In genomic region chr7:12479525-12479924, GRCm38 (mm10) we compare ENCODE assay signal across 10 mouse cellular contexts. TPM values are rescaled to one million over a fixed set of nuclear protein-coding genes. Genes with fewer than 3 reads are reported as not detected.
DNase-seq lines count a peak whose midpoint lies in the region; ATAC-seq lines count a peak whose summit lies in the region.
"Had no signal": no experiment of that assay in that cellular context is flagged by ENCODE, and none has a peak within 500 bp of the region (broad histone marks: within the 10 kb centered on the region; RNA-seq: fewer than 3 reads in every experiment).

No protein-coding gene starts in this region.

- H3K36me3 ChIP-seq in heart, embryonic 14.5 days (ENCODE audit: control insufficient read depth, insufficient read depth, low read length), result peaks cover 45% of the 10 kb centered on the region
- H3K36me3 ChIP-seq in hindbrain, embryonic 15.5 days, result peaks cover 44% of the 10 kb centered on the region
- H3K36me3 ChIP-seq in midbrain, embryonic 14.5 days (ENCODE audit: control insufficient read depth, insufficient read depth, low read length), result peaks cover 44% of the 10 kb centered on the region

- H3K27ac ChIP-seq in heart, embryonic 14.5 days (replicated peaks in 1 of 2; ENCODE audit: control insufficient read depth in 1 of 2, insufficient read depth in 1 of 2, low read depth in 2 of 2, low read length in 2 of 2), result no peak overlapping the region
- H3K27ac ChIP-seq in hindbrain, embryonic 15.5 days (replicated peaks), result no peak overlapping the region
- 0 out of 2 replicates have a peak overlapping the region, but pooled peaks have one; percentile 26 for H3K27ac ChIP-seq in midbrain, embryonic 14.5 days (replicated peaks; ENCODE audit: low read depth, low read length)

- no peak for DNase-seq in heart, postnatal 25 days (ENCODE audit: low spot score)
- peak; percentile 51 for DNase-seq in adipocyte (ENCODE audit: low spot score)
- DNase-seq in midbrain, embryonic 14.5 days, result no peak
- DNase-seq in adrenal gland, adult 18-20 months (ENCODE audit: low spot score in 2 of 2), result no peak
- DNase-seq: cerebellum, adult 11 months had no signal

- H3K9ac ChIP-seq in heart, embryonic 14.5 days (ENCODE audit: low read length), result peak overlapping the region; percentile 99
- H3K9ac ChIP-seq in hindbrain, embryonic 15.5 days, result no peak overlapping the region
- H3K9ac ChIP-seq in midbrain, embryonic 14.5 days (replicated peaks; ENCODE audit: low read length), result peak overlapping the region; percentile 97; the same call in 1 of the 2 replicates

- intact Hi-C loops in heart, postnatal 25 days (cut with DNase I), result loop anchor here (5.0 to 10.0 kb wide), 4 partner anchors 57 to 798 kb away; partner anchors contain the start of genes Chmp2a, Lig1, Ube2m and Zfp110

- ATAC-seq in heart, embryonic 14.5 days (ENCODE audit: insufficient number of reproducible peaks, insufficient read depth, low FRiP score, low read depth), result no peak
- no peak for ATAC-seq in hindbrain, embryonic 15.5 days (ENCODE audit: low FRiP score, low read depth)
- ATAC-seq in midbrain, embryonic 14.5 days (ENCODE audit: low FRiP score, low TSS enrichment), result no peak
- ATAC-seq in megakaryocyte progenitor cell, adult 5-6 weeks (replicated peaks; ENCODE audit: poor library complexity), result no peak
- ATAC-seq in cerebellum, adult (ENCODE audit: insufficient number of reproducible peaks, low FRiP score, low TSS enrichment), result no peak

- H3K4me2 ChIP-seq in heart, embryonic 14.5 days (ENCODE audit: low read length), result peak overlapping the region; percentile 77
- H3K4me2 ChIP-seq in hindbrain, embryonic 15.5 days, result peak overlapping the region; percentile 56
- H3K4me2 ChIP-seq in midbrain, embryonic 14.5 days (ENCODE audit: low read length), result peak overlapping the region; percentile 66

- H3K27me3 ChIP-seq in heart, embryonic 14.5 days (ENCODE audit: control insufficient read depth, insufficient read depth, low read length), result no peaks in the 10 kb centered on the region
- no peaks in the 10 kb centered on the region for H3K27me3 ChIP-seq in hindbrain, embryonic 15.5 days
- H3K27me3 ChIP-seq in midbrain, embryonic 14.5 days (ENCODE audit: control insufficient read depth, insufficient read depth, low read length), result no peaks in the 10 kb centered on the region

- H3K9me3 ChIP-seq in heart, embryonic 14.5 days (ENCODE audit: control insufficient read depth, low read length), result no peaks in the 10 kb centered on the region
- no peaks in the 10 kb centered on the region for H3K9me3 ChIP-seq in hindbrain, embryonic 15.5 days
- H3K9me3 ChIP-seq in midbrain, embryonic 14.5 days (ENCODE audit: control insufficient read depth, low read length), result peaks cover 27% of the 10 kb centered on the region

- 62% methylated on average over 4 of the region's 4 CpGs for WGBS in heart, embryonic 14.5 days
- WGBS in hindbrain, embryonic 15.5 days, result 66% methylated on average over 4 of the region's 4 CpGs
- 75% methylated on average over 4 of the region's 4 CpGs for WGBS in midbrain, embryonic 14.5 days

- peak overlapping the region; percentile 87 to 99 for H3K4me3 ChIP-seq in heart, embryonic 14.5 days (ENCODE audit: control insufficient read depth in 1 of 2, insufficient read depth in 1 of 2, low read depth in 1 of 2, low read length in 2 of 2)
- peak overlapping the region; percentile 83 for H3K4me3 ChIP-seq in hindbrain, embryonic 15.5 days
- peak overlapping the region; percentile 95 for H3K4me3 ChIP-seq in midbrain, embryonic 14.5 days (replicated peaks; ENCODE audit: low read depth, low read length)

- H3K4me1 ChIP-seq in heart, embryonic 14.5 days (ENCODE audit: control insufficient read depth in 2 of 2, insufficient read depth in 2 of 2, low read length in 2 of 2), result peaks cover 4 to 7% of the 10 kb centered on the region in 2 experiments; a peak in 3 of 4 replicates
- peaks cover 5% of the 10 kb centered on the region; the same call in 1 of the 2 replicates for H3K4me1 ChIP-seq in hindbrain, embryonic 15.5 days (replicated peaks)
- no peaks in the 10 kb centered on the region for H3K4me1 ChIP-seq in midbrain, embryonic 14.5 days (ENCODE audit: control insufficient read depth, insufficient read depth, low read length)

RNA-seq across cellular contexts. Expression of gene Zfp606, which starts 1.4 kb away (rescaled TPM):
- polyA plus RNA-seq in heart, embryonic 14.5 days (2014; fragmentation: Nextera tagmentation; extraction: Ambion mirVana), result 16.6 and 18.4 TPM in 2 replicates
- total RNA-seq in heart, postnatal 25 days (2021), result 10 to 100 TPM in 1 of 2 experiments, 1 to 10 TPM in 1; 9.2 to 10.7 TPM
- 35.1 and 35.6 TPM in 2 replicates for polyA plus RNA-seq in hindbrain, embryonic 15.5 days (2015; fragmentation: Nextera tagmentation; extraction: Ambion mirVana)
- polyA plus RNA-seq in midbrain, embryonic 14.5 days (2014; fragmentation: Nextera tagmentation; extraction: Ambion mirVana), result 54.6 and 66.4 TPM in 2 replicates
- total RNA-seq in megakaryocyte progenitor cell, adult 5-6 weeks (2015), result 11.2 and 12.3 TPM in 2 replicates
- 9.4 and 11.7 TPM in 2 replicates for total RNA-seq in megakaryocyte progenitor cell, adult 5-6 weeks (2017)
- total RNA-seq in adrenal gland, adult 18-20 months (2021), result 1 to 10 TPM; 7.4 to 9.2 TPM

RNA-seq across cellular contexts. Expression of gene 2900092C05Rik, which starts 32.8 kb away (rescaled TPM):
- not detected in 2 replicates for polyA plus RNA-seq in heart, embryonic 14.5 days (2014; fragmentation: Nextera tagmentation; extraction: Ambion mirVana)
- total RNA-seq in heart, postnatal 25 days (2021), result not detected
- polyA plus RNA-seq in hindbrain, embryonic 15.5 days (2015; fragmentation: Nextera tagmentation; extraction: Ambion mirVana), result not detected in 2 replicates
- not detected in 2 replicates for polyA plus RNA-seq in midbrain, embryonic 14.5 days (2014; fragmentation: Nextera tagmentation; extraction: Ambion mirVana)
- total RNA-seq in megakaryocyte progenitor cell, adult 5-6 weeks (2015), result not detected in 2 replicates
- not detected in 2 replicates for total RNA-seq in megakaryocyte progenitor cell, adult 5-6 weeks (2017)
- not detected for total RNA-seq in adrenal gland, adult 18-20 months (2021)
- polyA plus RNA-seq: thymus, postnatal 0 days had no signal

RNA-seq across cellular contexts. Expression of gene Zfp551, which starts 57.0 kb away (rescaled TPM):
- polyA plus RNA-seq in heart, embryonic 14.5 days (2014; fragmentation: Nextera tagmentation; extraction: Ambion mirVana), result 3.0 and 3.9 TPM in 2 replicates
- 1 to 10 TPM; 2.0 to 3.4 TPM for total RNA-seq in heart, postnatal 25 days (2021)
- 9.7 and 10.0 TPM in 2 replicates for polyA plus RNA-seq in hindbrain, embryonic 15.5 days (2015; fragmentation: Nextera tagmentation; extraction: Ambion mirVana)
- polyA plus RNA-seq in midbrain, embryonic 14.5 days (2014; fragmentation: Nextera tagmentation; extraction: Ambion mirVana), result 10.1 and 13.6 TPM in 2 replicates
- 0.44 and 0.57 TPM in 2 replicates for total RNA-seq in megakaryocyte progenitor cell, adult 5-6 weeks (2015)
- total RNA-seq in megakaryocyte progenitor cell, adult 5-6 weeks (2017), result 1.9 and 2.0 TPM in 2 replicates
- total RNA-seq in adrenal gland, adult 18-20 months (2021), result 1 to 10 TPM; 3.7 to 5.3 TPM
